Mouse (Mus musculus) hindbrain, embryonic 11.5 days (tissue): ENCODE measurements around the gene P2rx7. TPM values are rescaled to one million over a fixed set of nuclear protein-coding genes. Genes with fewer than 3 reads are reported as not detected.
"Not testable (repeated sequence)": the region's sequence is repeated elsewhere in the genome, so short reads cannot be mapped to it uniquely, and the experiment has no call there.

ENCODE experiments used
- ATAC-seq: fragments of 200-750 bp; cut with Nextera tagmentation; 2 replicates; pipeline ENCODE4 v1.8.0; 2017; ENCODE audit warnings: mild to moderate bottlenecking, moderate TSS enrichment, moderate library complexity; ENCODE audit not compliant: low FRiP score
- DNase-seq: peaks from one replicate; pipeline ENCODE4 v3.0.0-alpha.2; 2015; ENCODE audit warnings: low spot score
- H3K27ac ChIP-seq: fragments of 300-500 bp; sonication (generic); 2 replicates; pipeline ENCODE4 v1.5.1; 2014; ENCODE audit warnings: mild to moderate bottlenecking, low read depth, low read length
- H3K27me3 ChIP-seq: fragments of 300-500 bp; sonication (generic); 2 replicates; pipeline ENCODE4 v1.6.1; 2014; ENCODE audit warnings: mild to moderate bottlenecking, low read length, moderate library complexity, mixed read lengths; ENCODE audit not compliant: control insufficient read depth, insufficient read depth
- H3K36me3 ChIP-seq: fragments of 300-500 bp; sonication (generic); 2 replicates; pipeline ENCODE4 v1.6.1; 2014; ENCODE audit warnings: mild to moderate bottlenecking, low read length, moderate library complexity, mixed read lengths; ENCODE audit not compliant: control insufficient read depth, insufficient read depth
- H3K4me1 ChIP-seq: fragments of 300-500 bp; sonication (generic); replicated peaks from 2 replicates; pipeline ENCODE4 v1.6.1; 2014; ENCODE audit warnings: low read length, mixed read lengths; ENCODE audit not compliant: control insufficient read depth, insufficient read depth
- H3K4me2 ChIP-seq: fragments of 300-500 bp; sonication (generic); replicated peaks from 2 replicates; pipeline ENCODE4 v1.6.1; 2014; ENCODE audit warnings: mild to moderate bottlenecking, low read depth, low read length
- H3K4me3 ChIP-seq: fragments of 300-500 bp; sonication (generic); 2 replicates; pipeline ENCODE4 v1.5.1; 2014; ENCODE audit warnings: low read depth, low read length
- H3K9ac ChIP-seq: fragments of 300-500 bp; sonication (generic); 2 replicates; pipeline ENCODE4 v1.6.1; 2014; ENCODE audit warnings: low read depth, low read length
- H3K9me3 ChIP-seq: fragments of 300-500 bp; sonication (generic); 2 replicates; pipeline ENCODE4 v1.6.1; 2016; ENCODE audit warnings: low read length; ENCODE audit not compliant: control insufficient read depth
- WGBS: fragments of 180-500 bp; shearing (Covaris S2); extraction: QIAGEN DNeasy Blood & Tissue Kit; methylation state at CpG from one replicate; pipeline ENCODE4 v1.1.7; 2014; 5-methylcytosine and 5-hydroxymethylcytosine counted together
- polyA plus RNA-seq: library from polyadenylated mRNA; unstranded; fragments of >200 nt; fragmentation: Nextera tagmentation; extraction: Ambion mirVana; gene quantifications from 2 replicates; pipeline ENCODE4 v1.2.1, GENCODE M21; 2014

P2rx7 gene
- polyA plus RNA-seq, 1 experiment from 2014 or later, result 3.4 TPM

DNA sequence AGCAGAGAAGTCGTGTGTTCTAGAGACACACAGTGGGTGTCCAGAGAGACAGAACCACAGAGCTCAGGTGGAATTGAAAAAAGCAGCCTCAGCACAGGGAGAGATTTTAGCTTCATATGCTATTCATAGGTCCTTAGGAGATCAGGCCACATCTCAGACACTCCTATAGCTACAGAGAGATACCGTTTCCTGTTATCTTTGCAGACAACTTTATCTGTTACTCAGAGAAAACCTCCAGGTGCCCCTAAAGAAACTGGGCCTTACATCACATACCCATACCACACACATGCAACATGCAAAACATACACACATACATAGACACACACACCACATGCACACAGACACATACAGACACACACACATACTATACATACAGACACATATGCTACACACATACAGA is 5.4 kb upstream of the P2rx7 start:
- H3K27me3 ChIP-seq, result no peaks in the 10 kb centered on the region
- no peak for DNase-seq
- no peak overlapping the region for H3K27ac ChIP-seq
- no peaks in the 10 kb centered on the region for H3K36me3 ChIP-seq
- 86% methylated on average over 2 of the region's 2 CpGs for WGBS
- H3K4me3 ChIP-seq, result no peak overlapping the region
- ATAC-seq, result no peak
- no peaks in the 10 kb centered on the region for H3K9me3 ChIP-seq
- no peaks in the 10 kb centered on the region for H3K4me1 ChIP-seq
- no peak overlapping the region for H3K4me2 ChIP-seq
- no peak overlapping the region for H3K9ac ChIP-seq

DNA sequence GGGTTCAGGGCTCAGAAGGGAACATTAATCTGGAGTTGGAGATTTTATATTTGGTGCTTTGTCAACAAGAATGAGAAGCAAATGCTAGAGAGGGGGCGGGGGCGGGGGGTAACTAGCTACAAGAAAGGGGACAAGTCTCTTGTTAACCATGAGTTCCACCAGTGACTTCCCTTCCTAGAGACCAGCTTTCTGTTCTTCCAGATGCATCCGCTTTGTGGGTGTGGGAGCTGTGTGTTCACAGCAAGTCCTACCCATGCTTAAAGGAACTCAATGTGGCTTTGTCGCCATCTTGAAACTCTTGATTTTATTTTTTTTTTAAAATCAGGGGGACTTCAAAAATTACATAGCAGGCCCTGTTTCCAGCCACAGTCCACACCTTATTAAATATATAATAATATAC is 4.2 kb upstream of the P2rx7 start:
- ATAC-seq (no peak), DNase-seq (no peak)
- 93% methylated on average over 4 of the region's 4 CpGs for WGBS
- Histone ChIP-seq H3K27ac (no peak overlapping the region), H3K4me2 (no peak overlapping the region), H3K9me3 (no peaks in the 10 kb centered on the region), H3K4me3 (no peak overlapping the region), H3K4me1 (no peaks in the 10 kb centered on the region), H3K9ac (no peak overlapping the region), H3K27me3 (no peaks in the 10 kb centered on the region), H3K36me3 (no peaks in the 10 kb centered on the region)

DNA sequence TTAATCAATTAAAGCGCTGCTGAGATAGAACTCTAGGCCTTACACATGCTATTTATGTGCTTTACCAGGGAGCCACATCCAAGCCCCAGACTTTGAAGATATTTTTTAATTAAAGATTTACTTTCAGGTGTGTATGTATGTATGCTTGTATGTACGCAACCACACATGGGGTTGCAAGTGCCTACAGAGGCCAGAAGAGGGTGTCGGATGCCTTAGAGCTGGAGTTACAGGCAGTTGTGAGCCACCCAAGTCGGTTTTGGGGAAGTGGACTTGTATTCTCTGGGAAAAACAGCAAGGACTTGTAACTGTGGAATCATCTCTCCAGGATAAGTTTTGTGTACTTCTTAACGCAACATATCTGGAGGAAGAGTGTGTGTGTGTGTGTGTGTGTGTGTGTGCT is 3.7 kb upstream of the P2rx7 start:
- Histone ChIP-seq H3K4me1 (no peaks in the 10 kb centered on the region), H3K9ac (no peak overlapping the region), H3K27ac (no peak overlapping the region), H3K4me2 (no peak overlapping the region), H3K9me3 (no peaks in the 10 kb centered on the region), H3K4me3 (no peak overlapping the region), H3K36me3 (no peaks in the 10 kb centered on the region), H3K27me3 (no peaks in the 10 kb centered on the region)
- DNase-seq (no peak), ATAC-seq (no peak)
- WGBS, result 88% methylated on average over 5 of the region's 5 CpGs

DNA sequence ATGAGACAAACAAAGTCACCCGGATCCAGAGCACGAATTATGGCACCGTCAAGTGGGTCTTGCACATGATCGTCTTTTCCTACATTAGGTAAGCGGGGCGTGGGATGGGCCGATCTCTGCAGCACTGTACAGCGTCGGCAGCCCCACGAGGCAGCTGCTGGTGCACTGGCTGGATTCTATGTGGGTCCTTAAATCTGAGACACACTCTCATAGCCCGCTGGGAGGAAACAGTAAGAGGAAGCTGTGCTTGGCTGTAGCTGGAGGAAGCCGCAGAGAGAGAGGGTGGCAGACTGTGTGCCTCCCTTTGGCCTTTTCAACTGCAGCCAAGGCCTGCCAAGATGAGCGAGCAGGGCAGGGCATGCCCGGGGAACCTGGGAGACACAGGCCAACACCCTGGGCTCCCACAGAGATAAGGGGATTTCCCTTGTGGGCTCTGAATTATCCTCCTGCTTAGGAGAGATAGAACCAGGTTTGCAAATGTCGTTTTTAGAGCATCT is 448 bp downstream of the P2rx7 start:
- Histone ChIP-seq H3K4me3 (no peak overlapping the region), H3K9ac (no peak overlapping the region), H3K27me3 (no peaks in the 10 kb centered on the region), H3K27ac (no peak overlapping the region), H3K4me1 (no peaks in the 10 kb centered on the region), H3K36me3 (no peaks in the 10 kb centered on the region), H3K9me3 (no peaks in the 10 kb centered on the region), H3K4me2 (0 out of 2 replicates have a peak overlapping the region, but pooled peaks have one; percentile 11)
- no peak for DNase-seq
- 81% methylated on average over 15 of the region's 15 CpGs for WGBS
- no peak for ATAC-seq

DNA sequence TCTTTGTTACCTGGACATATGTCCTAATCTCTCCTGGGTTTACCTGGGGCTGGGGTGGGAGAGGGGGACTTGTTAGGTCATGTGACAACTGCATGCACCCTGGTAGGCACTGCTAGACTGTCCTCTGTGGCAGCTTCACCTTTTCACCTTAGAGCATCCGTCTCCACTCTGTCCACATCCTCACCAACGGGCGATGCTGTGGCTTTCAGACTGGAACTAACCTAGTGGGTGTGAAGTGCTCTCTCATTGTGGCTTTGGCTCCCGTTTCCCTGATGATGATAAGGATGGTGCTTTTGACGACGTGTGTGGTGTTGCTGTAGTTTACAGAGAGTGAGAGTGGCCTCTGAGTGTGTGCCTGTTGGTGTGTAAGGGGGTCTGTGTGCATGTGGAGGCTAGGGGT is 1.6 kb downstream of the P2rx7 start:
- Histone ChIP-seq H3K27me3 (no peaks in the 10 kb centered on the region), H3K9me3 (no peaks in the 10 kb centered on the region), H3K27ac (no peak overlapping the region), H3K4me3 (no peak overlapping the region), H3K4me1 (no peaks in the 10 kb centered on the region), H3K9ac (no peak overlapping the region), H3K36me3 (no peaks in the 10 kb centered on the region), H3K4me2 (no peak overlapping the region)
- whole genome bisulfite sequencing, result 91% methylated on average over 6 of the region's 6 CpGs
- no peak for ATAC-seq
- DNase-seq, result no peak

DNA sequence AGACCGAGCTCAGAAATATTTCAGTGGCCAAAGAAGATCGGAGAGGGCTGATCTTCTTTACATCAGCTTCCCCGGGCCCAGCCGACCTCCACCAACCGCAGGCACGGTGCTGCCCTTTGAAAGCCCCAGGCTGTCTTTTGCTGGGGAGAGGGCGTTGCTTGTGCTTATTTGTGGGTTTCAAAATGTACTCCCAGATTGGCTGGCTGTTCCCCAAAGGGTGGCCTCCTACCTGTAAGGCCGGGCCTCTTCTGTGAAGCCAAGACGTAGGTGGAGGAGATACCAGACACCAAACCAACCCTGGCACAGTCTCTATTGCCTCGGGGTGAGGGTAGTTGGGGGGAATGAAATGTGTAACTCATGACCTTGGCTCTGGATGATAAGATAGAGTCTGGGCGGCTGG is 2.3 kb downstream of the P2rx7 start:
- 92% methylated on average over 11 of the region's 11 CpGs for WGBS
- no peaks in the 10 kb centered on the region for H3K4me1 ChIP-seq
- no peaks in the 10 kb centered on the region for H3K9me3 ChIP-seq
- ATAC-seq, result no peak
- no peak overlapping the region for H3K9ac ChIP-seq
- H3K36me3 ChIP-seq, result no peaks in the 10 kb centered on the region
- H3K4me2 ChIP-seq, result no peak overlapping the region
- no peak overlapping the region for H3K4me3 ChIP-seq
- H3K27me3 ChIP-seq, result no peaks in the 10 kb centered on the region
- no peak for DNase-seq
- H3K27ac ChIP-seq, result no peak overlapping the region

DNA sequence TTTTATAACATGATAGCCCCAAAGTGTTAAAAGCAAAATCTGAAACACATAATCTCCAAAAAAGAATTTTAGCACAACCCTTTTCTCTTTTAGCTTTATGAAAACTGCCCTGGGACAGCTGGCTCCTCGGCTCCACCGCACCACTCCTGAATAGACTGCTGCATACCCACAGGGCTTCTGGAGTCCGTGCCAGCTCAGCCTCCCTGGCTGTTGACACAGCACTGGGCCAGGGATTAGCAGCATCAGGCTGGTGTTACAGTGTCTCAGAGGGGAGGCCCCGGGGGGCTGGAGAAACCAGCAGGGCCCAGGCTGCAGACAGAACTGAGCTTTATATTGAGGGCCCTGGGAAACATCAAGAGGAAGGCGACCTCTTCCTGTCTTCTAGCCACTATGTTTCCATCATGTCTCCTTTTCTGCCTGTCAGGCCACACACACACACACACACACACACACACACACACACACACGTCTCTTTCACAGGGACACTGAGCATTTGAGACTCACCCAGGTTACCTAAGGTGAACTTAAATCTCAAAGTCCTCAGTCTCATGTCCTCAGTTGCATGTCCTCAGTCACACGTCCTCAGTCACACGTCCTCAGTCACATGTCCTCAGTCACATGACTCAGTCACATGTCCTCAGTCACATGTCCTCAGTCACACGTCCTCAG is 3.7 kb downstream of the P2rx7 start:
- Histone ChIP-seq H3K9ac (no peak overlapping the region), H3K27me3 (no peaks in the 10 kb centered on the region), H3K27ac (no peak overlapping the region), H3K4me1 (no peaks in the 10 kb centered on the region), H3K36me3 (no peaks in the 10 kb centered on the region), H3K4me3 (no peak overlapping the region), H3K4me2 (no peak overlapping the region), H3K9me3 (no peaks in the 10 kb centered on the region)
- DNase-seq (no peak), ATAC-seq (no peak)
- WGBS, result 78% methylated on average over 9 of the region's 9 CpGs

DNA sequence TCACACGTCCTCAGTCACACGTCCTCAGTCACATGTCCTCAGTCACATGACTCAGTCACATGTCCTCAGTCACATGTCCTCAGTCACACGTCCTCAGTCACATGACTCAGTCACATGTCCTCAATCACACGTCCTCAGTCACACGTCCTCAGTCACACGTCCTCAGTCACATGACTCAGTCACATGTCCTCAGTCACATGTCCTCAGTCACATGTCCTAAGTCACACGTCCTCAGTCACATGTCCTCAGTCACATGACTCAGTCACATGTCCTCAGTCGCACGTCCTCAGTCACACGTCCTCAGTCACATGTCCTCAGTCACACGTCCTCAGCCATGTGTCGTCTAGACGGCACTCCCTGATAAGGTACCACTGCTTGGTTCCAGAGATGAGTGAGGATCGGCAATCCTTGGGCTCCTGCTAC is 4.3 kb downstream of the P2rx7 start:
- H3K4me1 ChIP-seq, H3K27ac ChIP-seq, ATAC-seq, H3K9me3 ChIP-seq, H3K4me2 ChIP-seq, H3K4me3 ChIP-seq, H3K27me3 ChIP-seq, DNase-seq, H3K36me3 ChIP-seq, H3K9ac ChIP-seq: not testable (repeated sequence)
- WGBS, result 95% methylated on average over 13 of the region's 14 CpGs

DNA sequence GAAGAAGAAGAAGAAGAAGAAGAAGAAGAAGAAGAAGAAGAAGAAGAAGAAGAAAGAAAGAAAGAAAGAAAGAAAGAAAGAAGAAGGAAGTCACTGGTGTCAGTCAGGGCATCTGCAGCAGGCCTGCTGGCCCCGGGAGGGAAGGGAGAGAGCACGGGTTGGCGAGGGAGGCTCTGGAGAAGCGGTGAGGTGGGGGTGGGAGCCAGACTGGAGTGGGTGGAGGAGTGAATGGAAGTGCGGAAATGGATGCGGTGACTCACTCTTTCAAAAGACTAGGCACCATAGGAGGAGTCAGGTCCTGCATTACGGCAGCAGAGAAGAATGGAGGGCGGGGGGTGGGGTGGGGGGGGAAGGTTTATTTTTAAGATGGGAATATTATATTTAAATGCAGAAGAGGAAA is 5.6 kb downstream of the P2rx7 start:
- no peak overlapping the region for H3K27ac ChIP-seq
- no peaks in the 10 kb centered on the region for H3K27me3 ChIP-seq
- H3K4me3 ChIP-seq, result no peak overlapping the region
- no peaks in the 10 kb centered on the region for H3K36me3 ChIP-seq
- WGBS, result 72% methylated on average over 8 of the region's 8 CpGs
- H3K9ac ChIP-seq, result no peak overlapping the region
- H3K4me2 ChIP-seq, result no peak overlapping the region
- no peaks in the 10 kb centered on the region for H3K9me3 ChIP-seq
- ATAC-seq (no peak), DNase-seq (no peak)
- peaks cover 10% of the 10 kb centered on the region for H3K4me1 ChIP-seq
